Mouse (Mus musculus) stomach, embryonic 15.5 days (tissue): ENCODE data around the gene Ncor2. TPM values are rescaled to one million over a fixed set of nuclear protein-coding genes. Genes with fewer than 3 reads are reported as not detected.
A peak's percentile ranks its signal among the peaks of the same experiment; 100 is the strongest.

Source experiments
- ATAC-seq: fragments of 200-750 bp; cut with Nextera tagmentation; 2 replicates; pipeline ENCODE4 v1.8.0; 2017; ENCODE audit warnings: low read depth, moderate number of reproducible peaks, moderate TSS enrichment; ENCODE audit not compliant: insufficient read depth, low FRiP score
- H3K27ac ChIP-seq: fragments of 300-500 bp; sonication (generic); 2 replicates; pipeline ENCODE4 v1.5.1; 2015; ENCODE audit warnings: mild to moderate bottlenecking, inconsistent platforms
- H3K27me3 ChIP-seq: fragments of 300-500 bp; sonication (generic); replicated peaks from 2 replicates; pipeline ENCODE4 v1.6.1; 2015; ENCODE audit warnings: inconsistent platforms
- H3K36me3 ChIP-seq: fragments of 300-500 bp; sonication (generic); 2 replicates; pipeline ENCODE4 v1.6.1; 2015; ENCODE audit warnings: inconsistent platforms
- H3K4me1 ChIP-seq: fragments of 300-500 bp; sonication (generic); 2 replicates; pipeline ENCODE4 v1.6.1; 2015; ENCODE audit warnings: inconsistent platforms
- H3K4me2 ChIP-seq: fragments of 300-500 bp; sonication (generic); 2 replicates; pipeline ENCODE4 v1.6.1; 2015; ENCODE audit warnings: mild to moderate bottlenecking, inconsistent platforms
- H3K4me3 ChIP-seq: fragments of 300-500 bp; sonication (generic); replicated peaks from 2 replicates; pipeline ENCODE4 v1.5.1; 2015; ENCODE audit warnings: inconsistent platforms
- H3K9ac ChIP-seq: fragments of 300-500 bp; sonication (generic); 2 replicates; pipeline ENCODE4 v1.6.1; 2015; ENCODE audit warnings: inconsistent platforms
- H3K9me3 ChIP-seq: fragments of 300-500 bp; sonication (generic); 2 replicates; pipeline ENCODE4 v1.6.1; 2016; ENCODE audit warnings: inconsistent platforms
- WGBS: fragments of 180-500 bp; shearing (Covaris S2); methylation state at CpG from one replicate; pipeline ENCODE4 v1.1.7; 2015; 5-methylcytosine and 5-hydroxymethylcytosine counted together
- polyA plus RNA-seq: library from polyadenylated mRNA; unstranded; fragments of >200 nt; fragmentation: Nextera tagmentation; extraction: Ambion mirVana; gene quantifications from 2 replicates; pipeline ENCODE4 v1.2.1, GENCODE M21; 2015

Gene Ncor2
- polyA plus RNA-seq, 1 experiment from 2014 or later = 26.7 TPM

DNA sequence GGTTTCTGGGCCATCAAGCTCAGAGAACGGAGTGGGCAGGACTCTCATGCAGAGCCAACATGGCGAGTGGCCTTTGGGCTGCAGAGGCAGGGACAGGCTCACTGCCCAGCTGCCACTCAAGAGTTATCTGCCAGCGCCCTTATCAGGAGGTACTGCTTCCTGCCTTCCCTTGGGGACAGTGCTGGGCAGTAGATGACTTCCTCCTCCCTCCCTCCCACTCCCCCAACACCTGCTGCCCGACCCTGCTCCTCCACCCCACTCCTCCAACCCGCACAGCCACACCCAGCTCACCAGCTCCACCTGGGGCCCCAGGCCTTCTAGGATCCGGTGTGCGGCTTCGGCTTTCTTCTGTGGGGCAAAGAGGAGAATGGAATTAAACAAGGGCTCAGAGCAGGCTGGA, 76.7 kb downstream of the Ncor2 start:
- Histone ChIP-seq H3K9ac (no peak overlapping the region), H3K27ac (peak overlapping the region; percentile 77), H3K36me3 (peaks cover 42% of the 10 kb centered on the region), H3K4me1 (peaks cover 24% of the 10 kb centered on the region), H3K4me3 (no peak overlapping the region), H3K9me3 (no peaks in the 10 kb centered on the region), H3K4me2 (no peak overlapping the region), H3K27me3 (no peaks in the 10 kb centered on the region)
- peak; percentile 47; the same call in 1 of the 2 replicates for ATAC-seq
- 57% methylated on average over 8 of the region's 8 CpGs for WGBS

DNA sequence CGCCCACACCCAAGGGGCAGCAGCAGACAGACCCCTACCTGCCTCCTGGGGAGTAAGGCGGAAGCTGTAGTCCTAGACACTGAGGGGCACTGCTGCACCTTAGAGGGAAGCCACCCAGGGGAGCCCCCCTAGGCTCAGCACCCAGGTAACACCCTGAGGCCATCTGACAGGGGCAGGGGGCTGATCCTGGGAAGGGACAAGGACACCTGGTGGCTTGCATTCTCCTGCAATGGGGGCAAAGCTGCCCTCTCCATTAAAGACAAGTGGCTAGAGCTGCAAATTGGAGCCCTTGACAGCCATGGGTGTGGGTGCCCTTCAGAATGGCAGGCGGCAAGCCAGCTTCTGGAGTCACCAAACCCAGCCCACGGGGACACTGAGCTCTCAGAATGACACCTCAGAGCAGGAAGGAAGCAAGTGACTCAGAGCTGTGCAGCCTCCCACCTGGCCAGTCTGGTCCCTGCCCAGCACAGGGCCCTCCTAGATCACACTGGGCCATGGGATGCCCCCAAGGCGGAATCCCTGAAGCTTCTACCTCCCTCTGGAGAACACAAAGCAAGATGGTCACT, 79.2 kb downstream of the Ncor2 start:
- ATAC-seq = no peak
- Histone ChIP-seq H3K4me2 (no peak overlapping the region), H3K9me3 (no peaks in the 10 kb centered on the region), H3K27me3 (no peaks in the 10 kb centered on the region), H3K27ac (no peak overlapping the region), H3K4me3 (no peak overlapping the region), H3K36me3 (peaks cover 36% of the 10 kb centered on the region), H3K4me1 (peaks cover 24% of the 10 kb centered on the region), H3K9ac (no peak overlapping the region)
- 89% methylated on average over 5 of the region's 5 CpGs for WGBS

DNA sequence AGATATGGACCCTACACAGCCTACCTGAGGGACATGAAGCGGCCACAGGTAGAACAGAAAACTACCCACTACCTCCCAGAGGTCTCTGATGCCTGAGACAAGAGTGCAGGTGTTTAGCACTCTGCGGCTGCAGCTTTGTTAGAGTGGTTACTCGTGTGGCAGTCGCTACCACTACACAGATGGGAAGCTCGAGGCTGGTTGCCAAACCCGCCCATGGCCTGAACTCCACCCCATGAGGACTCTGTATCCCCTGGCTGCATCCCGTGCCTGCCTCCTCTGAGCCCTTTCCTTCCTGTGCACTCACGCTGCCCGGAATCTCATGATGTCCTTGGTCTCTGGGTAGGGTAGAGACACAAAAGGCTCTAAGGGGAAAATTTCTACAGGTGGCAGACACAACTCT, 80.3 kb downstream of the Ncor2 start:
- Histone ChIP-seq H3K27ac (no peak overlapping the region), H3K9ac (no peak overlapping the region), H3K9me3 (no peaks in the 10 kb centered on the region), H3K36me3 (peaks cover 40% of the 10 kb centered on the region), H3K4me2 (no peak overlapping the region), H3K4me3 (no peak overlapping the region), H3K4me1 (peaks cover 12% of the 10 kb centered on the region), H3K27me3 (no peaks in the 10 kb centered on the region)
- no peak for ATAC-seq
- WGBS = 87% methylated on average over 9 of the region's 9 CpGs

DNA sequence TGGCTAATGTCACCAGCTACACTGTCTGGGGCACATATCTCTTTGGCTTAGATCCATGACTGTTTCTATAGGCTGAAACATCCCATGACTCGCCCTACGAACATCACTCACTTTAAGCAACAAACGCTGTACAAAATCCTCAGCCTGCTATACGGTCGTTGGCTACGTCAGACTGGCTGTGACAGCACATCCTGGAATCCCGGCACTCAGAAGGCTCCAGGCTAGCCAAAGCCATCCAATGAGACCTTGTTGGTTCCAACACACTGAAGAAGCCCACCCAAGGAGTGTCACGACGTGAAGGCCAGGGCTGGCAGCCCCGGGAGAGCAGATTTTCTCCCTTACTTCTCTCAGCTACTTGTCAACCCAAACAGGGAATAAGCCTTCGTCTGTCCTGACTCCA, 82.7 kb downstream of the Ncor2 start:
- Histone ChIP-seq H3K4me2 (no peak overlapping the region), H3K4me1 (no peaks in the 10 kb centered on the region), H3K27ac (peak overlapping the region; percentile 37; the same call in 1 of the 2 replicates), H3K36me3 (peaks cover 45% of the 10 kb centered on the region), H3K9ac (no peak overlapping the region), H3K9me3 (no peaks in the 10 kb centered on the region), H3K4me3 (no peak overlapping the region), H3K27me3 (no peaks in the 10 kb centered on the region)
- no peak for ATAC-seq
- 65% methylated on average over 11 of the region's 11 CpGs for WGBS

DNA sequence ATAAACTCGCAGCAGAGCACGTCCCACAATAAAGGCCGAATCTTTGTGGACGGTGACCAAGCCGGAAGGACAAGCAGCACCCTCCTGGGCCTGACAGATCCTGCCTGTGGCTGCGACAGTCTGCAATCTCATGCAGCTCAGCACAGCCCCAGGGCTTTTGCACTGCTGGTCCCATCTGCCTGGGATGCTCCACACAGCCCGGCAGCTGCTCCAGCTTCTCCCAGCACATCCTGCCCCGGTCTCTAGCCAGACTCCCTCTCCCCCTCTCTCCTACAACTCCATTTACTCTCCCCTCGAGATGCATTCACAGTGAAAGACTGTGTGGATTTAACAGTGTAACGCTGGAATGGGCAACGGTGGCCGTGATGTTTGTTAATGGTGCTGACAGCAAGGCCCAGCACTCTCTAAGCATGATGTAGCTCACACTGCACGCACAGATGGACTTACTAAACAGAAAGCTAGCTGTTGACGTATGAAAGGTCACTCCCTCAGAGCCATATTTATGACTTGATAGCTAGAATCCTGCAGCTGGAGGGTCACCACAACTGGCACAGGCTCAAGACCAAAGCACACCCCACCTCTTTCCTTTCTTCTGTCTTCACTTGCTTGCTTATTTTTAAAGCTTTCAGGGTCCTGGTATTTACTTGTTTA, 83.4 kb downstream of the Ncor2 start:
- H3K9ac ChIP-seq = no peak overlapping the region
- H3K27ac ChIP-seq = peak overlapping the region; percentile 65
- H3K36me3 ChIP-seq = peaks cover 51% of the 10 kb centered on the region
- peak; percentile 23; the same call in 1 of the 2 replicates for ATAC-seq
- H3K4me1 ChIP-seq = no peaks in the 10 kb centered on the region
- no peaks in the 10 kb centered on the region for H3K9me3 ChIP-seq
- H3K4me3 ChIP-seq = no peak overlapping the region
- H3K4me2 ChIP-seq = no peak overlapping the region
- H3K27me3 ChIP-seq = no peaks in the 10 kb centered on the region
- WGBS = 66% methylated on average over 14 of the region's 14 CpGs

DNA sequence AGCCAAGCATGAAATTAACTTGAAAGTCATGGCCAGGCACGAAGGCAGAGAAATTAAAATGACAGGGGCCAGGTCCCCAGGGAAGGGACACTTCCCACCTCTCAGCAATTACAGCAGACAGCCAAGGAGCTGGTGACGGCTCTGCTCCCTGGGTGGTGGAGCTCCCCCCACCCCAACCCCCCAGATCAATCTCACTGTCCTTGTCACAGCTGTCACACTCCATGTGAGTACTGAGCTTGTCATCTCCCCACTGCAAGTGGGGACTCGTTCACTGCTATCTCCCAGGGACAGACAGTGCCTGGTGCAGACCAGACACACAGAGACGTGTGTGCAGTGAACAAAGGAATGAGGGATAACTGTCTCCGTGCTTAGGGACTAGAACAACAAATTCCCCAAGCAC, 85.2 kb downstream of the Ncor2 start:
- Histone ChIP-seq H3K36me3 (peaks cover 62% of the 10 kb centered on the region), H3K27me3 (no peaks in the 10 kb centered on the region), H3K4me2 (no peak overlapping the region), H3K4me1 (no peaks in the 10 kb centered on the region), H3K9ac (no peak overlapping the region), H3K9me3 (no peaks in the 10 kb centered on the region), H3K4me3 (no peak overlapping the region), H3K27ac (no peak overlapping the region)
- no peak for ATAC-seq
- 53% methylated on average over 5 of the region's 5 CpGs for WGBS

DNA sequence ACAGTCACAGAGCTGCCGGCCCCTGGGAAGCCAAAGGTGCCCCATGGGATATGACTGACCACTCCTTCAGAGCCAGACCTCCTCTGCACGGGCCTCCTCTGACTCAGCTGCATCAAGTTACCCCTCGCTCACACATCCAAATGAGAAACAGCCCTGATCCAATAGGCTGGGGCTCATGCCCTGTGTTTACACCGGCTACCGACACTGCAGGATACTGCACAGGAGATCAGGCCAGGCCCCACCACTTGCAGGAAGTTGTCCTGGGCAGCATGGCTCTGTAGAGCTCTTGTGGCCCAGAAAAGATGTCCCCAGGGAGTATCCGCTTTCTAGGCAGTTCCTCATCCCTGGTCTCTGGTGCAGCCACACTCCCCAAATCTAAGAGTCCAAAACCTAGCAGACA, 90.9 kb downstream of the Ncor2 start:
- Histone ChIP-seq H3K4me3 (no peak overlapping the region), H3K9me3 (no peaks in the 10 kb centered on the region), H3K27me3 (no peaks in the 10 kb centered on the region), H3K4me1 (no peaks in the 10 kb centered on the region), H3K4me2 (no peak overlapping the region), H3K9ac (no peak overlapping the region), H3K36me3 (peaks cover 87% of the 10 kb centered on the region), H3K27ac (no peak overlapping the region)
- WGBS = 81% methylated on average over 6 of the region's 6 CpGs
- no peak for ATAC-seq

DNA sequence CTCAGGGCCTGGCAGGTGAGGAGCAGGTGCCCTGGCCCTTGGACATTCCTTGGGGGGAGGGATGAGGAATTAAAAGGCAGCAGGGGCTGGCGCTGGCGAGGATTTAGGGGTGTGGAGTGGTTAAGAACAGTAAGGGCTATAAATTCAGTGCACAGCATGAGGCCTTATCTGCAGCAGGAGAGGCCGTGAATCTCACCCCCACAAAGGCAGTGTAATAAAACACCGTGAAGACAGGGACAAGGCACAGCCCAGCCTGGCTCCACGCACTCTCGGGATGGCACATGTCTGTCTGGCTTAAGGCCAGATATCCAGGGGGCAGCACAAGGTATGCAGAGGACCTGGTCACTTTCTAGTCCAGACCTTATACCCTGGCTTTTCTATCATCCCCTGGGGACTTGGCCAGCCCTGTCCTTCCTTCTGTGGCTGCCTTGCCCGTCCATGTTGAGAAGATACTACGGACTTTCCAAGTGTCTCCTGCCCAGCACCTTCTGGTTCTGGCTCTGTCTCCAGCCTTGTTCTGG, 93.9 kb downstream of the Ncor2 start:
- Histone ChIP-seq H3K27me3 (no peaks in the 10 kb centered on the region), H3K27ac (no peak overlapping the region), H3K4me2 (no peak overlapping the region), H3K9me3 (no peaks in the 10 kb centered on the region), H3K9ac (no peak overlapping the region), H3K4me3 (no peak overlapping the region), H3K4me1 (peaks cover 15% of the 10 kb centered on the region), H3K36me3 (peaks cover 68% of the 10 kb centered on the region)
- ATAC-seq = no peak
- WGBS = 76% methylated on average over 8 of the region's 8 CpGs

DNA sequence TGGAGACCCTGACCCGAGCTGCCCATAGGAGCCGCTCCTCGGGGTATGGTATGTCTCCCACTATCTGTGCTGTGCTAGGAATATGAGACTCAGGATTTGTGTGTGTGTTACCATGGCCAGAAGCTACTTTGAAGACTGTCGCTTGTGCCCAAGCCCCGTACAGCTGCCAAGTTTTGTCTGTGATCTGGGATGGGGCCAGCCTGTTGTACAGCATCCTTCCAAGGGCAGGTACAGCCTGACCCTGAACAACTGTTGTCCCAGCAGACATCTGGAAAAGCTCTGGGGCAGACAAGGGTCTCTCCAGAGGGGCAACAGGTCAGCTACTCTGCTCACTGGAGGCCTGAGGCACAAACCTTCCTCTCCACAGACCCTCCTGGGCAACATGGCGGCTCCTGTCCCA, 95.3 kb downstream of the Ncor2 start:
- Histone ChIP-seq H3K9ac (no peak overlapping the region), H3K4me2 (no peak overlapping the region), H3K4me1 (peaks cover 15% of the 10 kb centered on the region), H3K27ac (no peak overlapping the region), H3K27me3 (no peaks in the 10 kb centered on the region), H3K4me3 (no peak overlapping the region), H3K9me3 (no peaks in the 10 kb centered on the region), H3K36me3 (peaks cover 67% of the 10 kb centered on the region)
- ATAC-seq = no peak
- 85% methylated on average over 6 of the region's 6 CpGs for WGBS

DNA sequence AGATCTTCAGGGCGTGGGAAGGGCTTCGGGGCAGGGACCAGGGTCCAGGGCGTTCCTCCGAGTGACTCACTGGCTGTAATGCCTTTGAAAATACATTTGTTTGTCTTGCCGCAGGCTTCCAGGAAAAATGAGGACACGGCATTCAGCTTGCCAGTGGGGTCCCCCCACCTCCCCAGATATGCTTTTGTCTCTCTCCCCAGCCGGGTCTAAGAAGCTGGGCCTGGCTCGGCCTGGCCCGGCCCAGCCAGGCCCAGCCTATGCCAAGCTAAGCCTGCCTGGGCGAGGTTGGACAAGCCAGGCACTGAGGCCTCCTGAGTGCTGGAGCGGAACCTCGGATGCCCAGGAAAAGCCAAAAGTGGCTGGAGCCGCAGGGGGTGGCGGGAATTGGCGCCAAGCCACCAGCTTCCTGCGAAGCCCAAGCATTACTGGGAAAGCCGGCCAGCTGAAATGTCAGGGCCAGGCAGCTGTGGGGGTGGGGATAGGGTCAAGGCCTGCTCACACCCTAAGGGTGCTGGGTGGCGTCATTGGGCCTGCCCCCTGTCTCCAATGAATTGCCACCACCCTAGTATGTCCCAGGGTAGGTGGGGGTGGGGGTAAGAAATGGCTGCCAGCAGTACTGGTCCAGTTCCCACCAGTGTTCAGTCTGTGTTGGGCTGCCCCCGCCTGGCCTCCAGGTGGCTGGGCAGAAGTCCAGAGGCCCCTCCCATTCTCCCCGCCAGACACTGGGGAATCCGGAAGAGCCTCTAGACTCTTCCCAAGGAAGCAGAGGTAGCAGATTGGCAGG, 97.5 kb downstream of the Ncor2 start:
- Histone ChIP-seq H3K9ac (no peak overlapping the region), H3K4me1 (peaks cover 15% of the 10 kb centered on the region), H3K9me3 (no peaks in the 10 kb centered on the region), H3K27me3 (no peaks in the 10 kb centered on the region), H3K4me3 (no peak overlapping the region), H3K4me2 (0 out of 2 replicates have a peak overlapping the region, but pooled peaks have one; percentile 8), H3K36me3 (peaks cover 50% of the 10 kb centered on the region), H3K27ac (peak overlapping the region; percentile 84)
- 43% methylated on average over 21 of the region's 21 CpGs for WGBS
- peak; percentile 74 for ATAC-seq

DNA sequence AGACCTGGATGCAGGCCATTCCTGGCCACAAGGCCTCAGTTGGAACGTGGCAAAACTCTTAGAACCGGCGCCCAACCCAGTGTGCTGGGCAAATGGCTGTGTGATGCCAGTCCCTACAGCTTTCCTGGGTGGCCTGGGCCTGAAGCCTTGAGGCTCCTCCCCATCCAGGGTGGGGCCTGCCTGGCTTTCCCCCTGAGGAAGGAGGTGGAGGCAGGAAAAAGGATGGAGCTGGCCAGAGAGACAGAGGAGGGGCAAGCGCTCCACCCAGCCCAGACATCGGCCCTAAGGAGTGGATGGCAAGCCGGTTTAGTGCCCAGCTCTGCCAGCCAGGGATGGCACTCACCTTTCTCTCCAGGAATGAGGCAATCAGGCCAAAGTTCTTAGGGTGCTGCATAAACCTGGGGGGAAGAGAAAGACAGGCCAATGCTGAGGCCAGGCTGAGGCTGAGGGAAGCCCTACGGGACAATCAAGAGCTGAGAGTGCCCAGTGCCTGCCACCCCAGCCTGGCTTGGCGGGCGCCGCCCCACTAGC, 98.2 kb downstream of the Ncor2 start:
- Histone ChIP-seq H3K4me3 (no peak overlapping the region), H3K4me1 (peaks cover 15% of the 10 kb centered on the region), H3K9me3 (no peaks in the 10 kb centered on the region), H3K27me3 (no peaks in the 10 kb centered on the region), H3K9ac (no peak overlapping the region), H3K36me3 (peaks cover 44% of the 10 kb centered on the region), H3K27ac (peak overlapping the region; percentile 84), H3K4me2 (no peak overlapping the region)
- 72% methylated on average over 10 of the region's 10 CpGs for WGBS
- ATAC-seq = 0 out of 2 replicates have a peak, but pooled peaks have one; percentile 6

DNA sequence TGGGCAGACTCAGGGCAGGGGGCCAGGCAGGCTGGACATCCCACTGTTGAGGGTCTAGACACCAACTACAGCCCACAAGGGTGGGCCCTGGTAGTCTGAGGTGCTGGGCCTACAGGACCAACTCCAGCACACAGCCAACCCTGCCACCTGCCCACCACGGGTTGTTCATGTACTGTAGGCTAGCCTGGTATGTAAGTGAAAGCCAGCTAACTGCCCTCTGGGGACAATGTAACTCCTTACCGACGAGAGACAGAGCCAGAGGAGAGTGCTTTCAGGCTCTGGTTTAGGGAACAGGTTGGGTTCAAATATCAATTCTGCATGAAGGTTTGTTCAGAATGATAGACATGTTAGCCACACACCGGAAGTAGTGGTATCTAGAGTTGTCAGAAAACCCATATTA, 98.7 kb downstream of the Ncor2 start:
- Histone ChIP-seq H3K27ac (peak overlapping the region; percentile 84; the same call in 1 of the 2 replicates), H3K9me3 (no peaks in the 10 kb centered on the region), H3K9ac (no peak overlapping the region), H3K36me3 (peaks cover 39% of the 10 kb centered on the region), H3K4me1 (peaks cover 15% of the 10 kb centered on the region), H3K4me2 (no peak overlapping the region), H3K27me3 (no peaks in the 10 kb centered on the region), H3K4me3 (no peak overlapping the region)
- 87% methylated on average over 4 of the region's 4 CpGs for WGBS
- ATAC-seq = no peak
